Mouse (Mus musculus) left cerebral cortex, adult 18-20 months (tissue): ENCODE data around the gene Idi2. TPM values are rescaled to one million over a fixed set of nuclear protein-coding genes. Genes with fewer than 3 reads are reported as not detected.
A peak's percentile ranks its signal among the peaks of the same experiment; 100 is the strongest.
"Not testable (repeated sequence)": the region's sequence is repeated elsewhere in the genome, so short reads cannot be mapped to it uniquely, and the experiment has no call there.

Experiments used
- DNase-seq, 2 experiments: peaks; one replicate each; pipeline ENCODE4 v3.0.0; 2021 to 2022; ENCODE audit warnings: low spot score in 2 of 2, mixed read lengths in 1 of 2
- long read RNA-seq, 2 experiments: library from polyadenylated mRNA; stranded (forward); transcript quantifications; one replicate each; pipeline ENCODE4 v2.0.0; 2021
- total RNA-seq, 2 experiments: library from RNA; stranded (reverse); gene quantifications; 2 replicates each; pipeline ENCODE4 v1.2.3; 2021

The Idi2 gene
- total RNA-seq: not detected
- long read RNA-seq, experiment 1: 0 reads
- long read RNA-seq, experiment 2: 0 reads

DNA sequence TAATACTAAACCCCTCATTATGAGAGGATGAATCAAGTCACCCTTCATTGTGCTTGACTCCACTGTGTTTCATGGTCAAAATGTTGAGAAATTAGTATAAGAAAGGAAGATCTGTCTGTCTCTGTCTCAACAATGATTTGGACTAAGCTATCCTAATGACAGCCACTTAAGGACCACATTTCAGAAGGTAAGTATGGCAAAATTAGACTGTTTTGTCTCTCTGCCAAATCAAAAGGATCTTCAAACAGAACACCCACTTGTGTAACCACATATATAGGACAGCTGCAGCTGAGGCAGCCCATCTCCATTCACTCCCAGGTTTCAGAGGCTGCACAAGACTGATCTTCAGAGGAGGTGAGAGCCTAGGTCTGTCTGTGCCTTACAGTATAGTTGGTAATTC is at the start of gene Idi2:
Gene Idi2 (plus strand): TSS at position 301 of the 400 bp plus-strand sequence.
- DNase-seq: not testable (repeated sequence)

DNA sequence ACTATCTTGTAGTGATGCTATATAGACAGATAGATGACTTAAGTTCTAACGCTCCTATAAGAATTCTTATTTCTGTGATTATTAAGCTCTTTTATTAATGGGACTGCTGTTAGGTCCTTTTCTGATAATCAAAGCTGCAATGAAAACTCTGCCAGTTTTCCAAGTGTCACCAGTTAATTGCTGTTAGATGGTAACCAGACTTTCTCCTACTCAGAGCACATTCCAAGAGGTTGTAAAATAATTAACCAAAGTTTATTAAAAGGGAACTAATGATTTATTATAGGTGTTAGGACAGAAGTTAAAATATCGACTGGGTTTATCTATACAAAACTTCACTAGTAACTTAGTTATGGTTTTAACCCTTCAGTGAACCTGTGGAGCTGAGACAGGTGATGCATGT is 46.7 kb upstream of the Idi2 start:
- not testable (repeated sequence) for DNase-seq

DNA sequence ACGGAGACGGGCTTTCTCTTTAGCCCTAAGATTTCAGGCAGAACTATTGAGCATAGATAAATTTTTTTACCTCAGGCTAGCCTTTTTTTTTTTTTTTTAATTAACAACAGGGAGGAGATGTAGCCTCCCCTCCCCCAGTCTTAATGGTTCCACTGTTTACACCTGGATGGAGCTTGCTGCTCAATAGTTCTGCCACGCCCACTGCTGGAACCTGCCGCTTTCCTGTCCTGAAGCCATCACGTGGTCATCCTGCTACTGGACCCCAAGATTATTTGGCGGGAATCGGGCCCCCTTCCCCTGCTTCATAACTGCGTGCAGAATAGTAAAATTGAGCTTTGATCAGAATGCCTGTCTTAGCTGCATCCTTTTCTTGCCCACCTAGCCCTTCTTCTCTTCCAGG is 38.8 kb upstream of the Idi2 start:
- not testable (repeated sequence) for DNase-seq

DNA sequence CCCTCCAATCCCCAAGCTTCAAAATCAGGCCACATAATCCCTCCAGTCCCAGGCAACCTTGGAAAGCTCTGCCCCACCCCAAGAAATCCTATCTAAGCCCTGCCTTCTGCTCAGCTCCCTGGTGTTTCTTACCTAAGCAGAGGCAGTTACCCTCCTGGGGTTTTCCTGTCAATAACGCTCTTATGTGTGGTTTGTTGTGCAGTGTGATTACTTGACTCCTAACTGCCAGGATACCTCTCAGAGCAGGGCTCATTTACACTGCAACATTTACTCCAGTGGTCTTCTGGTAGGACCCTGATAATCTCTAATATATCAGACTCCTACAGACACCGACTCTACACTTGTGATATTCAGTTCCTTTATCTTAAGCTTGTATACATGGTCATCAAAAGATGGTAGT is 19.2 kb upstream of the Idi2 start:
- no peak for DNase-seq

DNA sequence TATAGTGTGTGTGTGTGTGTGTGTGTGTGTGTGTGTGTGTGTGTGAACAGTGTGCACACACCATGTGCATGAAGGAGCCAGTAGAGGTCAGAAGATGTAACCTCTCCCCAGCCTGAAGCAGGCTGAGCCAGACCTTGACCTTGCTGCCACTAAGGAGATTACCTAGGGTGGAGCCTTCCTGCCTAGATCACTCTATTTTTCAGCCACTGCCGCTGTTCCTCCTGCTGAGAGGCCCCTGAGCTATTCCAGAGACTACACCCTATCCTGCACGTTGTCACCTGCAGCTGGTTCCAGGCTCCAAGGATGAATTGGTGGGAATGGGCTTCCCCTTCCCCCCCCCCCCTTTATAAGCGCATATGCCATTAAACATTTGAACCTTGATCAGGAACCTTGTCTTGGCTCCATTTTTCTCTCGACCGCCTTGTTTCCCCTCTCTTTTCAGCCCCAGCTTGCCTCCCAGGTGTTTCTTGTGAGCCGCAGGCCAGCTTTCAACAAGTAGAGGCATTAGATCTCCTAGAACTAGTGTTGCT is 15.0 kb upstream of the Idi2 start:
- not testable (repeated sequence) for DNase-seq

DNA sequence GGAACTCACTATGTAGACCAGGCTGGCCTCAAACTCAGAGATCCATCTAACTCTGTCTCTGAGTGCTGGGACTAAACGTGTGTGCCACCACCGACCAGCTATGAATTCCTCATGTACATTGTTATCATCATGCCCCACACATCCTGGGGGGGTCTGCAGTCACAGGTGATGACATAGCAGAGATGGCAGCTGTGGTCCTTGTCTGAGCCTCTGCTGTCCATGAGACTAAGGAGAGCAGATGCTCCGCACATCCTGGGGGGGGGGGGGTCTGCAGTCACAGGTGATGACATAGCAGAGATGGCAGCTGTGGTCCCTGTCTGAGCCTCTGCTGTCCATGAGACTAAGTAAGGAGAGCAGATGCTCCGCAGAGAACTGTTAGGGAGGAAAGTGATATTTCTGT is 11.6 kb upstream of the Idi2 start:
- DNase-seq: not testable (repeated sequence)

DNA sequence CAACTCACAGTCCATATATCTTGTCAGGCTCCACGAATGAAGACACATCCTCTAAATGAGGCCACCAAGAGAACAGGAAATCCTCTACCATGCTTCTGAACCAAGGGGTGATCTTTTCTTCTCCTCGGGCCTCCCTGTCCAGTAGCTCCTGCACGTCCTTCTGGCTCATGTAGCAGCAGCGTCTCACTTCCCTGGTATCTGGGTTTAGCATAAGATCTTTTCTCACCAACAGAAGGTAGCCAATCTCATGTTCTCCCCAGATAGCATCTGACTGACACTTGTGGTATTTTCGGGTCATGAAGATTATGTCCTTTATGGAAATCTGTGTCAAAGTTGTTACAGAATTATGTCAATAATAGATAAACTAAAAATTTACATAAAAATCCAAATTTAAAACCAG is 11.0 kb upstream of the Idi2 start:
- DNase-seq: not testable (repeated sequence)

DNA sequence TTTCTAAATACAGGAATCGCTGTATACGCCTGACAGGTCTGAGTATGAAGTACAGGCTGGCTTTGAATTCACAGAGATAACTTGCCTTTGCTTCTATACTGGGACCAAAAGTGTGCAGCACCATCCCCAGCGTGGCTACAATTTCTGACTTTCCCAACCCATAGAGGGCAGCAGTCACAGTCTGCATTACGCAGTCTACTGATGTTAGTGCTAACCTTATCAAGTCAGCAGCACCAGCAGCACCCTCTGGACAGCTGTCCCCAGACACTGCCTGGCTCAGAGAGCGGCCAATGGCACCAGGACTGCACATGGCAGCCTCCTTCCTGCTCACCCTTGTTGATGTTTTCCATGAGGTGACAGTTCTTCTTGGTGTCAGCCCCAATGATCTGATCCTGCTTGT is 8.8 kb upstream of the Idi2 start:
- not testable (repeated sequence) for DNase-seq

DNA sequence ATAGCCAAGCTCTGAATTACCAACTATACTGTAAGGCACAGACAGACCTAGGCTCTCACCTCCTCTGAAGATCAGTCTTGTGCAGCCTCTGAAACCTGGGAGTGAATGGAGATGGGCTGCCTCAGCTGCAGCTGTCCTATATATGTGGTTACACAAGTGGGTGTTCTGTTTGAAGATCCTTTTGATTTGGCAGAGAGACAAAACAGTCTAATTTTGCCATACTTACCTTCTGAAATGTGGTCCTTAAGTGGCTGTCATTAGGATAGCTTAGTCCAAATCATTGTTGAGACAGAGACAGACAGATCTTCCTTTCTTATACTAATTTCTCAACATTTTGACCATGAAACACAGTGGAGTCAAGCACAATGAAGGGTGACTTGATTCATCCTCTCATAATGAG is 4.5 kb upstream of the Idi2 start, which contains the start of gene Gm9745:
Gene Gm9745 (minus strand): TSS at position 101 of the 400 bp plus-strand sequence.
- not testable (repeated sequence) for DNase-seq

DNA sequence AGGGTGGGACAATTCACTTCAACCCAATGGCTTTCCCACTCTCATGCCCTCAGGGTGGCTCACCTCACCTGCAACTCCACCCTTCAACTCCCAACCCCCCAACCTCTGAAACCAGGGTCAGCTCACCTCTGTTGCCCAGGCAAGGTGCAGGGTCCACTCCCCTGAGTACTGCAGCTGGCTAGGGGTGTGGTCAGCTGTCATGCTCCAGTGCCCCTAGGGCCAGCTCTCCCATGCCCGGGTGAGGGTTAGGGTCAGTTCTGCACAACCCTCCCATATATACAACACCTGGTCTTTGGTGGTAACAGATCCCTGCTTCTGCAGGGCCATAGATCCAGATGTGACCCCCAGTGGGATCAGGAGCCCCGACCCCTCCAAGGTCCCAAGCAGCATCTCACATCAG is 2.5 kb downstream of the Idi2 start:
- not testable (repeated sequence) for DNase-seq

DNA sequence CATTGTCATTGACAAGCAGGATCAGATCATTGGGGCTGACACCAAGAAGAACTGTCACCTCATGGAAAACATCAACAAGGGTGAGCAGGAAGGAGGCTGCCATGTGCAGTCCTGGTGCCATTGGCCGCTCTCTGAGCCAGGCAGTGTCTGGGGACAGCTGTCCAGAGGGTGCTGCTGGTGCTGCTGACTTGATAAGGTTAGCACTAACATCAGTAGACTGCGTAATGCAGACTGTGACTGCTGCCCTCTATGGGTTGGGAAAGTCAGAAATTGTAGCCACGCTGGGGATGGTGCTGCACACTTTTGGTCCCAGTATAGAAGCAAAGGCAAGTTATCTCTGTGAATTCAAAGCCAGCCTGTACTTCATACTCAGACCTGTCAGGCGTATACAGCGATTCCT is 4.2 kb downstream of the Idi2 start:
- DNase-seq: not testable (repeated sequence)

DNA sequence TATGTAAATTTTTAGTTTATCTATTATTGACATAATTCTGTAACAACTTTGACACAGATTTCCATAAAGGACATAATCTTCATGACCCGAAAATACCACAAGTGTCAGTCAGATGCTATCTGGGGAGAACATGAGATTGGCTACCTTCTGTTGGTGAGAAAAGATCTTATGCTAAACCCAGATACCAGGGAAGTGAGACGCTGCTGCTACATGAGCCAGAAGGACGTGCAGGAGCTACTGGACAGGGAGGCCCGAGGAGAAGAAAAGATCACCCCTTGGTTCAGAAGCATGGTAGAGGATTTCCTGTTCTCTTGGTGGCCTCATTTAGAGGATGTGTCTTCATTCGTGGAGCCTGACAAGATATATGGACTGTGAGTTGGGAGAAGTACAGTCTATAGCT is 6.4 kb downstream of the Idi2 start:
- DNase-seq: not testable (repeated sequence)

DNA sequence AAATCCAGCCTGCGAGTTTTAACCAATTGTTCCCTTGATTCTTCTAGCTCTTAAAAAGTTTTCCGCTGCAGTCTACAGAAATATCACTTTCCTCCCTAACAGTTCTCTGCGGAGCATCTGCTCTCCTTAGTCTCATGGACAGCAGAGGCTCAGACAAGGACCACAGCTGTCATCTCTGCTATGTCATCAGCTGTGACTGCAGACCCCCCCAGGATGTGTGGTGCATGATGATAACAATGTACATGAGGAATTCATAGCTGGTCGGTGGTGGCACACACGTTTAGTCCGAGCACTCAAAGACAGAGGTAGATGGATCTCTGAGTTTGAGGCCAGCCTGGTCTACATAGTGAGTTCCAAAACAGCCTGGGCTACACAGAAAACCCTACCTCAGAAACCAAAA is 6.9 kb downstream of the Idi2 start:
- not testable (repeated sequence) for DNase-seq

DNA sequence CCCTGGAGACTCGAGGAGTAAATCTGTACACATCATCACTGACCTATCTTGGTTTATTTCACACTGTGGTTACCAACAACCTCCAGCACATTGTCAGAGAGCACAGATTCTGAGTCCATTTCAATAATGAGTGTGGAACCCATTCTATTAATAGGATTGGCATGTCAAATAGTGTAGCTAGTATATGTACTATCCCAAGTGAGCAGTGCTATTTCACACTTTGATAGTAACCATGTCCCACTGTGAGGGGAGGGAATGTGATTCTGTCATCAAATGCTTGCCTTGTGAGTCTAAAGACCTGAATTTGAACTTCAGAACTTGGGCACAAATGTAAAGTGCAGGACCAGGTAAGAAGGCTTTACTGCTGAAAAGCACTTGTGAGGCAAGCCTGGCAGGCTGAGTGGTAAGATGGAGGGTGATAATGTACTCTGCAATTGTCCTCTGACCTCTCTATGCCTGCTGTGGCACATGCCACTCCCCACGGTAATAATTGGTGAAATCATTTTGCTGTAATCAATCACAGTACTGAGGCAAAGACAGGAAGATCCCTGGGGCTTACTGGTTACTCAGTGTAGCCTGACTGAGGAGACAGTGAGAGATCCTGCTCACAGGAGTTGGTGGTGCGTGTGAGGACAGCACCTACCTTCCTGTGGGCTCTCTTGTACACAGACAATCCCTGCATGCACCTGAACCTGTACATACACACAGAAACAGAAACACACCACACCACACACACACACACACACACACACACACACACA is 8.6 kb downstream of the Idi2 start:
- not testable (repeated sequence) for DNase-seq

DNA sequence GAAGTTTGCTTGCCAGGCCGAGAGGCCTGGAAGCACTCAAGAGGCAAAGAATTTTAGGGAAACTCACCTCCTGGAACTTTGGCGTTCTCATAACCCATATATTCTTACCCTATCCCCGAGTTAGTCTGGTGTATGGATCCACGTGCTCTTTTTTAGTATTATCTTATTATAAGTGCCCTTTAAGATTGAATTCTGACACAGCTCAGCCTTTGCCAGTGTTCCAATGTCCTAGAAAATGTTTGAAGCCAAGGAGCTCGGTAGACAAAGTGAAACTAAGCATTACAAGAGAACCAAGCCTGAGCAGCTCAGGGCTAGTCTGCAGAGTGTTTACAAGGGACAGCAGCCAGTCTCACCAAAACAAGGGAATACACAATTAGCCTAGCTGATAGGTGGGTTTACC is 9.6 kb downstream of the Idi2 start:
- DNase-seq: not testable (repeated sequence)

DNA sequence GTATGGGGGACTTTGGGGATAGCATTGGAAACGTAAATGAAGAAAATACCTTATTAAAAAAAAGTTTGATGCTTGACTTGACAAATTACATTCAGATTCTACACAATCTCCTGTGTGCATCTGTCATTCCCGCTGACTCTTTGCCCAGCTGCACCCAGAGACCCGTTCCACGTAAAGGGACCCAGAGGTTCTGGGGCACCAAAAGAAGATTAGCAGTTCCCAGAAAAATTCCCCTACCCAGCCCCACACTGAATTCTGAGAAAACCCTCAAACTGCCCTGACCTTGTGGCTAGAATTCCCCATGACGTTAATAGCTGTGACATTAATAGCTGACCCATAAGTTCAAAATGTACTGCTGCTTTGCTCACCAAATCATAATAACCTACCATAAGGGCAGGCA is 12.6 kb downstream of the Idi2 start:
- DNase-seq: no peak

DNA sequence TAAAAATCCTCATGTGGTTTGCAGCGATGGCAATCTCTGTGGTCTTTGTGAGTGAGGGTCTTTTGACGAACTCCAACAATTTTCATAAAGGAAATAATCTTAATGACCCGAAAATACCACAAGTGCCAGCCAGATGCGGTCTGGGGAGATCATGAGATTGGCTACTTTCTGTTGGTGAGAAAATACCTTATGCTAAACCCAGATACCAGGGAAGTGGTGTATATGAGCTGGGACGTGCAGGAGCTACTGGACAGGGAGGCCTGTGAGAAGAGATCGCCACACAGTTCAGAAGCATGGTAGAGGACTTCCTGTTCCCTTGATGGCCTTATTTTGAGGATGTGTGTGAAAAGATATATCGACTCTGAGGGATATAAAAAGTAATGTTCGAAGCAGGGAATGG is 15.1 kb downstream of the Idi2 start:
- no peak for DNase-seq

DNA sequence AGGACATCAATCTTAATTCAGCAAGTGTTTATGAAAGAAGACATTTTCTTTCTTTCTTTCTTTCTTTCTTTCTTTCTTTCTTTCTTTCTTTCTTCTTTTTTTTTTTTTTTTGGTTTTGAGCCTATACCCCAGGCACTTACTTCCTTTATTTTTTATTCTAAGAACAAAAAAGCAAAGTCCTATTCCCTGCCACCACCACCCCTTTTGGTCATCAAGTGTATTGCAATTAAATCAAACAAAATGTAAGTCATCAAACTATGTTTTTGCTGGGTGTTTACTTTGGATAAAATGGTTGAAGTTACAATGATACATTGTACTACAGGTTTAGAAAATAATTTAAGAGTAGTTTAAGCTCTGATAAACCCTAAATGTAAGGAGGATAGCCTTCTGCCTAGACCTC is 19.7 kb downstream of the Idi2 start:
- no peak for DNase-seq

DNA sequence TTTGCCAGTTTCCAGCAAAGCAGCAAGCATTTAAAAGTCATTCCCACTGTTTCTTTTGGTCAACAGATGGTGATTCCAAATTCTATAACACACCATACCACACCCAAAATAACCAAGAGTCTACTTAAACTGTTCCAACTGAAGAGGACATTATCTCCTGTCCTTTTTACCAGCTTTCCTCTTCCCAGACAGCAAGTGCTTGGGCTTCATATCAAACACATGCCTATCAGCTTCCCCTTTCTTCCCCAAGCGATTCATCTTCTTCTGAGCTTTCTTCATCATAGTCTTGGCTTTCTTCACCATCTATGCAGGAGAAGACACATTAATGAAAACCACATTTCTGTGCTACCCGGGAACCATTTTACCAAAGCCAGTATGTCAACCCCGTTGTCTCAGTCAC is 20.3 kb downstream of the Idi2 start:
- DNase-seq: no peak

DNA sequence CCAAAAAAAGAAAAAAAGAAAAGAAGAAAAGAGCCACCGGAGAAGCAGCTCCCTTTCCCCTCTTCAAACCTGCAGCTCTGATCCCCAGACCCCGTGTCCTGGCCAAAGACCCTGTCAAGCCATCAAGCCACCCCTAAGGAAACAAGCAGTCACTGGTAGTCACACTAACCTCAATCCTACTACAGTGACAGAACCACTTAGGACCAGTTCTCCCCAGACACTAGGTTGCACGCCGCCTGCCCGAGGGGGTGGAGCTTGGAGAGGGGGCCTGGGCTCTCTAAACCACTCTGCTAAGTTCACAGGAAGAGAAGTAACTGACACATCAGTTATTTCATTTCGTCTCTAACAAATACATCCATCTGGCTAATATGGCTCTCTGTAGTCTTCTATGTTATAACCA is 39.6 kb downstream of the Idi2 start:
- no peak for DNase-seq

DNA sequence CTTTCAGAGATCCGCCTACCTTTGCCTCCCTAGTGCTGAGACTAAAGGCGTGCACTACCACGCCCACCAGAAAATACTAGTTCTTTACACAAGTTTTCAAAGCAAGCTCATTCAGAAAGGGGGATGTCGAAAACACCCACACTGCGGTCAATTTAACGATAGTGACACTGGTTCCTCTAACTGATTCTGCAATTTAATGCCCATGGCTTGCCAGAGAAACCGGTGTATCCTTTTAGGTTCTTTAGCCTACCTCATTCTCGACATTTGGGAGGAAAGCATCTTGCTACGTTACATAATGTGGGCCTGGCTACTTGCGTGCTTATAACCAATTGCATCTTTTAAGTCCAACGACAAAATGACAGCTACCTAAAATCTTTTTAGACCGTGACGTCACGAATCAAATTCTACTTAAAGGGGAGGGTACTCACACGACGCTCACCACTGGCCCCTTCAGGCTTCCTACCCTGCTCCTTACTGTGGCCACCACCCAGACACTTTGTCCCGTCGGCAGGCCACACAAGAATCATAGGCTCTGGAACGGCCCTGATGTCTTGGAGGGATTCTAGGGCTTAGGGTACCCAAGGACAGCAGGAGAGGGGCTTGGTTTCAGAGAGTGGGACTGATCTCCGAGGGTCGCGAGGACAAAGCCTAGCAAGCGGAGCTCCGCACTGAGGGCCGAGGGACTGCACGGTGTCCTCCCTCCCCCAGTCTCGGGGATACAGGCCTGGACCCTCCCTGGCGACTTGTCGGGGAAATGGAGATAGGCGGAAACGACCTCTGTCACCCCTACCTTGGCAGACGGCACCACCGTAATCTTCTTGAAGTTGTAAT is 42.7 kb downstream of the Idi2 start:
- DNase-seq: peak in 1 of 2 experiments; percentile 3
